Mouse (Mus musculus) testis, postnatal 10 days (tissue): Measurements from ENCODE around the gene Col4a2.

Experiments used
- DNase-seq: peaks from one replicate; pipeline ENCODE4 v3.0.0; 2021; ENCODE audit warnings: low spot score

The Col4a2 gene

DNA sequence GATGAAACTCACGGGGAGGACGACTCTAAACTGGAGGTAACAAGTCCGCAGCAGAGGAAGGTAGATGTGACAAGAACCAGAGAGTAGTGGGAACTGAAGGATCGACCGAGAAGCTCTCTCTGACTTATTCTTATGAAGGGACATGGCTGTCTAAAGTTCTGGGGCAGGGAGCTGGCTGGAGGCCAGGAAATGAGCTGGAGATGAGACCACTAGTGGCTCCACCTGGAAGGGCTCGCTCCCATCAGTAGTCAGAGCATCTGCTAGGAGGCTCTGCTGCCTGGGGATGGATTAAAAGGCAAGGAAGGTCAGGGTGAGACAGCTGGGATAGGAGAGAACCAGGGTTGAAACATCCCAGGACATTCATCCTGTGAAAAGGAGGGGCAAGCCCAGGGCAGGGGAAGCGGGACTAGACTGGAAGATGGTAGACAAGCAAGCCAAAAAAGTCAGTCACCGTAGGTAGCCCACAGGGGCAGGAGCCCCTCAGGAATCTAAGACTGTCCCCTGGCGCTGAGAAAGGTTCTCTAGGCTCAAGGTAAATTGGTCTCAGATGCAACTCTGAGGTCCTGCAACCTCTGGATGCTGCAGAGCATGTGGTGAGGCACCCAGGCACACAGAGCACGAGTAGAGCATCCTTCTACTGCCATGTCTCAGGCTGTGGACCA, 16.2 kb upstream of the Col4a2 start:
- DNase-seq, result peak; percentile 60

DNA sequence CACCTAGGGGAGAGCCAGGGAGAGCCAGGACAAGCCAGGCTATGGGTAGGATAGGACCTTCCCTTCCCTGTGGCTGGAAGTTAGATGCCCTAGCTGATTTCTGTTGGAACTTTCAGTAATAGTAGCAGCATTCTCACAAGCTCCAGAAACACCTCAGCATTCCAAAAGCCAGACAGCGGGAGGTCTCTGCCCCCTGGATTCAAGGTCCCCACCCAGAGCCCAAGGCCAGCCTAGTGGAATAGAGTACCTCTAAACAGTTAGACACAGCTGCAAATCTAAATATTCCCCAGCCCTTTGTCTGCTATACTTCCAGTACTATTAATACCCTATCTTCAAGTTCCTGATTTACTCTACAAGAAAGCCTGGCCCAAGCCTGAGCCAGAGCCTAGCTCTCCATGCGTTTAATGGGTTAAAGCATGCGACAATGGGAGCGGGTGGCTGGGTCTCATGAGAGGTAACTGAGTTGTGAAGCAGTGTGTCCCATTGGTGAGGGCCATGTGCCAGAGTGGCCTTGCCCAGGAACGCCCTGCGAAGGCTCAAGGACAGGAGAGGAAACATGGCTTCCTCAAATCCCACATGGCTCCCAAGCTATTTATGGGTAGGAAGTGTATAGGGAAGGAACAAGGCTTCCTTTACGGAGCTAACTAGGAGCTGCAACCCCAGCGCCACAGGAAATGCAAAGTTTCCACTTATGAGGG, 15.3 kb upstream of the Col4a2 start:
- peak; percentile 53 for DNase-seq

DNA sequence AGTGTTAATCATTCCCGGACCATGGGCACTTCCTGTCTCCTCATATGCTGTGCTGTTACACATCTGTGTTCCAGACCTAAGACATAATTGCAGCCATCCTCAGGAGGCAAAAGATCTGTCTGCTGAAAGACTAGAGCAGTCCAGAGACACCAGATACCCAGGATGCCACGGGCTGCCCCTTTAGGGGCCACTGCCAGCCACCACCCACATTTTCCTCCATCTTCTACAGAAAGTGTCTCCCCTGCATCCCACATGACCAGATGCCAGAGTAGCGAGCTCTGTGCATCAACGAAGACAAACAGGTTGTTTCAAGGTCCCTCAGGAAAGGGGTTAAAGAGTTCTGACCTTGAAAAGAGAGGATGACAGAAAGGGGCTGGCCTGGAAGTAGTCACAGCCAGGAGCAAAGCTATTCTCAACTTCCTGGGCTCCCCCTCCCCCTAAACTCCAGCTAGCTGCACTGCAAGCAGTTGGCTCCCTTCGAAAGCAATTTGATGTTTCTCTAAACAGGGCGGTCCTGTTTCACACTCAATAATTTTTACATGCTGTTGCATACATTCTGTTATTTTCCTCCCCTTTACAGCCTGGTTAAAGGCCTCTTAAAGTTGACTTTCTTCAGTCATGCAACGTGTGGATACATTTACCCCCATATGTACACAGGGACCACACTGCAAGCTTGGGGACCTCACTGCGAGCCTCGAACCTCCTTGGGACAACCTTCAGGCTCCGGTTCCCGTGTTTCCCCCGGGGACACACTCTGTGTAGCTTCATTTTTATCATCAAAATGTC, 13.9 kb upstream of the Col4a2 start:
- no peak for DNase-seq

DNA sequence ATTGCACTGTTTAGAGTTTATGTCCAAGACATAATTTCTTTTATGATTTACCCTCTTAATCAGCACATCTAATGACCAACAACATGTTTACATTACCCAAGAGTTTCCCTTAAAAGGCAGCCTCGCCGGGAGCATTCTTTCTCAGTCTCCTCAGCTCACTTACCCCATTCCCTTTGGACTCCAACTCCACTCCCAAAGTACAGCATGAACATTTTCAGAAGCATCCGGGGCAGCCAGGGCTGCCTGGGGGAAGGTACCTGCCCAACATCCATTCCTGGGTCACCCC, 13.3 kb upstream of the Col4a2 start:
- DNase-seq, result no peak

DNA sequence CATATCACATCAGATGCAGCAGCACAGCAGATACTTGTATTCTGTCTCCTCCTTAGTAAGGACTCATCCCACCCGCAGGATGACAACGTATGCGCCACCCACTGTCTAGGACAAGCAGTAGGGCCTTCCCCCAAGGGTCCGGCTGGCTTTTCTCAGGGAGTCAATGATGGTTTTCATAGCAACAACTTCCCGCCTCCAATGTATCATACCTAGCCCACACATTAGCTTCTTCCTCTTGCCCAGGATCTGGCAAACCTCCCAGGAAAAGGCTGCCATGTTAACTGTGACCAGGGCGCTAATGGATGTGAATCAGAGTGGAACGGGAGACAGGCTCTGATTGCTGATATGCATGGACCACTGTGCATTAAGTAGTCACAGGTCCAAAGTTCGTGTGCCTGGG, 12.2 kb upstream of the Col4a2 start:
- no peak for DNase-seq

DNA sequence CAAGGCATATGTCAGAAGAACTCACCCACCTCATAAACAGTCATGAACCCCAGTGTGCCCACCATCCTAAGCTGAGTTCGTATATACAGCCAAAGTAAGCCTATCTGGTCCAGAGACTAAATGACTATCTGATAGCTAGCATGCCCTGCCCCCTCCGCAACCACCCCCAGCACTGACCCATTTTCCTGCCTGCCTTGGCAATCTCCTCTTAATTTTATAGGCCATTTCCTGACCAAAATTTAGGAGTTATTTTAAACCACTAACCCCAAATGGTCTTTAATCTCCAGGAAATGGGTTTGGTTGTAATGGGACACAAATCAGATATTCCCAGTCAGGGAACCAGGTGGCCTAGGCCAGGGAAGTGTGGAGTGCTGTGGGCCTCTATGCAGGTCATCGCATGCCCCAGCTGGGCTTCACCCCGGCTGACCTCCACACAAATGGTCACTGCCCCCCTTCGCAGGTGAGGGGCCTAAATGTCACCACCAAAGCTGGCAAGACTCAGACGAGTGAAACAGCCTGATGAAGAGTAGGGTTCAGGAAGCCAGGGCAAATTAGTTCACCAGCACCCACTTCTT, 8.5 kb upstream of the Col4a2 start:
- DNase-seq, result no peak

DNA sequence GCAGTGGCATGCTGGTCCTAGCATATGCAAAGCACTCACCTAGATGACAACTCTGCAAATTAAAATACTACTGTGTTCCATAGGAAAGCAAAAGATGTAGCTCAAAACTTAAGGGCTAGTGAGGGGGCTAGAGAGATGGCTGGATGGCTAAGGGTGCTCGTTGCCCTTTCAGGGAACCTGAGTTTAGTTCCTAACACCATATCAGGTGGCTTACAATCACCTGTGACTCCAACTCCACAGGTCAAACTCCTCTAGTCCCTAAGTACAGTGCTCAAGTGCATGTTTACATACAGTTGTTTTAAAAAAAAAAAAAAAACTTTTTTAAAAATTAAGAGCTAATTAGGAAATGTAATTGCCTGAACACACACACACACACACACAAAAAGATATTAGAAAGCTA, 7.1 kb upstream of the Col4a2 start:
- DNase-seq, result no peak

DNA sequence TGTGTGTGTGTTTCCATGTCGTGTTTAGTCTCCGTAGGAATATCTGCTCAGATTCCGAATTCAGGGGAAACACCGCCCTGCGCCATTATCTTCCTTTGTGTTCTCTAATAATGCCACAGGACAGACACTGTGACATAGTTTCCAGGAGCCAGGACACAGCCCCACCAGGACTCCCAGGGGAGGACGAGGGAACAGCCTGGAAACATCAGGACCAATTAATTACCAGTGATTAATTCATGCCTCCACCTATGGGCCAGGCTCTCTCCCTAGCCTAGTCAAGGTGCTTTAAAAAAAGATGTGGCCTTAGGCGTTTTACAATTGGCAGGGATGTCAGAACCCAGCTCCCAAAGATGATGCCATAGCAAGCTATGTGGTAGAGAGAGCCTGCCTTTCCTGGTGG, 5.2 kb upstream of the Col4a2 start:
- DNase-seq, result no peak

DNA sequence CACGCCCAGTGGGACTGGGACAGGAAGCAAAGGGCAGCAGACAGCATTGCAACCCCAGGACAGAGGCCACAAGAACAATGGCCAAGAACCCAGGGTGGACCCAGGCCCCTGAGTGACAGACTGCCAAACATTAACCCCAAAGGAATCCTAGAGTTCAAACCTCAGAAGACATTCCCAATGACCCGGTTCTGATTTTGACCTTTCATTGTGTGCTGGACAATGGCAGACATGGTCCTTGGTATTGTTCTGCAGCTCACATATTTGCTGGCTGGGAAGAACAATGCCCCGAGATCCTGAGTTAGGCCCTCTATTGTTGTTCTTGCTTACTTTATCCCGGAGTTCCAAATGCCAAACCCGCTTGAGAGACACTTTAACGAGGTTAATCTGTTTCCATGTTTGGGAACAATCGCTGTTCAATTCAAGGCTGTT, 4.0 kb upstream of the Col4a2 start:
- no peak for DNase-seq

DNA sequence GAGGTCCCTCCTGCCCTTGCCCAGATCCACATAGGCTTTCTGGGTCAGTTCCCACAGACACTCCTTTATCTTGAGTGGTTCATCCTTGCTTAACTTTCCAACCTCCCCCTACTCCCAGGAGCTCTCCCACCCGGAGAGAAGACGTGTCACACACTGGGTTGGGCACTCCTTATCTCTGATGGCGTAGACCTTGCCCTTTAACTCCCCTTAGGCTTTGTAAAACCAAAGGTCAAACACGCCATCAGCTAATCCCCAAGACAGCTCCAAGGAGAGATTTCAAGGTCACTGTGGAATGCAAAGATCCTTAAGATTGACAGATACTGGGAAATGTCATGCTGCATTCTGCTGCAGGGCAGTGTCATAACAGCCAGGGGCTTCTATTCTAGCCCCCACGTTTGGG, 3.4 kb upstream of the Col4a2 start:
- DNase-seq, result no peak

DNA sequence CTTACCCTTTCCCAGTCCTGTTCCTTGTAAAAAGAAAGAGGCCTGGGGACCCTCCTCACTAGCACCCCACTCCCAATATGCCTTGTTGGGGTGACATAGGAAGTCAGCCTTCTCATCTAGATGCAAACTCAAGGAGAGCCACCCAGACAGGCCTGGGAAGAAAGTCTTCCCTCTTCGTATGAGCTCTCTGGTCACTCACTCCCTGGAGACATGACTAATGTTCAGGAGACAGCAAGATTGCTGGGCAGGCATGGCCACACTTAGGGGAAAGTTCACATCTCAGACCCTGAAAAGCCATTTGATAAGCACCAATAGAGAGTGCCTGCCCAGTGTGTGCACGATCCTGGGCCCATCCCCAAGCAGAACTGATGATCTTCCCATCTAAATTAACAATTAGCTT, 2.6 kb upstream of the Col4a2 start:
- no peak for DNase-seq

DNA sequence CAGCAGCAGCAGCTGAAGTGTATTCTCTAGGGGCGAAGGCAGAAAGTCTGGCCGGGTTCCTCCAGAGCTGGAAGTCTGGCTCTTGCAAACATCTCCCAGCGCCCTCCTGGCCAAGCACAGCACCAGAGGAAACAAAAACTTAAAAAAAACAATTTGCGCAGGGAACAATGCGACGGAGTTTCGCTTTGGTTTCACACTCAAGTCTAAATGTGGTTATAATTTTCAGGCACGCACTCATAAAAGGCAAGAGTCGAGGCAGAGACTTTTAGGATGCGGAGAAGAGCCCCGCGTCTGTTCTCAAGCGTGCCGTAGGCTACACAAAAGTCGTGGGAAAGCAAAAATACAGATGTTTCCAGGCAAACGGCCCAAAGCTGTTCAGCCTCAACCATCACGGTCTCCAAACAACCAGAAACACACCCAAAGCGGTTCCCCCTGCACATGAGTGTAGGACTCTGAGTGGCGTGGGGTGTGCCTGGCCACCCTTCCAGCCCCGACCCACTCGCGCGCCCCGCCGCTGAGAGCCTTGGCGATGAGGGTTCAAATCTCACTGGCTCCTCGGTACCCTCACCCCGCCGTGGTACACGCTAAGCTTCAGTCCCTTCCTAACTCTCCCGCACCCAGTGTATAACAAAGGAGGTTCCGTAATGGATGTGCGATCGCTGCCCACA, 790 bp upstream of the Col4a2 start:
- peak; percentile 56 for DNase-seq

DNA sequence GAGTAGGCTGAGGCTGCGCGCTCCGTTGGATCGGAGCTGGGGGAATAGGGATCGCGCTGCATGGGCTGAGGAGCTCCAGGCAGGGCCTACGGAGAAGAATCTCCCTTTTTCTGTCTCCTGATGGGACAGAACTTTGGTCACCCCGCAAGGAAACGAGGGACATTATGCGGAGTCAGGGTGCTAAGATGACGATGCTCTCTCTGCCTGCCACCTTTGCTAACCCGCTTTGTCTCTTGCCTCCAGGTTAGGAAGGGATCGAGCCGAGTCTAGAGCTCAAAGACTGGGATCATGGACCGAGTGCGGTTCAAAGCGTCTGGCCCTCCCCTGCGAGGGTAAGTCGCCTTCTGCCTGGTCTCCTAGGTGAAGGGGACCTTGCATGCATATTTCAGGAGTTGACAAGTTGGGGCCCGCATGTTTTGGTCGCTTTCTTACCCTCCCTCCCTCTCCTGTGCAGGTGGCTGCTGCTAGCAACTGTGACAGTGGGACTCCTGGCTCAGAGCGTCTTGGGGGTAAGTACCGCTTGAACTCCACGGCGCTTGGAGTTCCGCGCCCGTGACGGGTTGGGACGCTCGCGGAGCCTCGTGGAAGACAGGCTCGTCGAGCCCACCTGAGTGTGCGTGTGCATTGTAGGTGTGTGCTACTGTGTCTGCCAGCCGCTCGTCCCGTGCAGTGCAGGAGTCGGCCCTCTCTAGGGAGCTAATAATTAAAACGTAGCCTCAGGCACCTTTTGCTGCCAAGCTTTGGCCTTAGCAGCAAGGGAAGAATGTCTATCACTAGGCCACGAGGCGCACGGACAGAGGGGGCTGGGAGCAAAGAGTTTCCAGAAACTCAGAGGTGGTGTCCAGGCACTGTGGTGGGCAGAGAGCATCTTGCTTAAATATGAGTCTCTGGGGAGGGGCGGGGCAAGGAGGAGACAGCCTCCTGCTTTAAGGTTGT, 839 bp downstream of the Col4a2 start:
- DNase-seq, result peak; percentile 62

DNA sequence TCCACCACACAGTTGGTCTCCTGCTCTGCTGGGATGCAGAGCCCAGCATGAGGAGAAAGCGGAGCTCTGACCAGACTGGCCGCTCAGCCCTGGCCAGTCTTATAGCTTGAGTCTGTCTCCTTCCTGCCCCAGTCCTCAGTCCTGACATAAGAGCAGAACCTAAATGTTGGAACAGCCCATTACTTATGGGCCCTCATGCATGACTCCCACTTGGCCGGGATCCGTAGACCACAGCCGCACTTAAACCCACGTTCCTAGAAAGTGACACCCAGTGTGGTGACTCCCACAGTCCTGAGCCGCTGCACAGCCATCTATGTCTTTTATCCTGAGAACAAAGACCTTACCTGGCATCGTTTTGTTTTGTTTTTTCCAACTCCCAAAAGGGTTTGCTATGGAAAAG, 2.0 kb downstream of the Col4a2 start:
- no peak for DNase-seq

DNA sequence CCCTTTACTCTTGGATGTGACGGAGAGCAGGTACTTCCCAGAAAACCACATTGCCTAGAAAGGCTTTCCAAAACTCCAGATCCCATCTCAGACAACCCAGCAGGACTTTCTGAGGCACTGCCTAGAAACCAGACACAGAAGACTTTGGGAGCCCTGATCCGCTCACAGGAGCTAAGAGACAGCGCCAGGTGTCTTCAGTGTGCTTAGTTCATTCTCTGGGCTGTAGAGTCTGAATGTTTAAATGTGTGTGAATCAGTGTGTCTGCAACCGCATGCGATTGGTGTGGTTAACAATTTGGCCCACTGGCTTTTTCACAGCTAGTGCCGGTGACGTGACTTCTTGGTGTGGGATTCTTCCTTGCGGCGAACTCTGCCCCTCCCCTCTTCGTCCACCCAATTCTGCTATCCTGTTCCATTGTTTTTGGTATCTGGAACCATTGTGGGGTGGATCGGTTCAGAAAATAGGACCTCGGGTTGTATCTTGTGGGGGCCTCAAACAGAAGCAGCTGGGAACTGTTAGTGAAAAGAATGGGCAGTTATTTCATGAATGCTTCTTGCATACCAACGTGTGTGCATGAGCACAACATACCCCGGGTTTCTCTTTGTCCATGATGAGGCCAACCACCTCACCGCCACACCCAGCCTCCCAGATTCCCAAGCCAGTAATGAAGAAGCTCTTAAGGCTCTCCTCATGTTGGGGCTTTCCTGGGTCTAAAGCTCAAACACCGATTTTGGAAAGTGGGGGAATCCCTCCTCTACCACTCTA, 2.8 kb downstream of the Col4a2 start:
- no peak for DNase-seq

DNA sequence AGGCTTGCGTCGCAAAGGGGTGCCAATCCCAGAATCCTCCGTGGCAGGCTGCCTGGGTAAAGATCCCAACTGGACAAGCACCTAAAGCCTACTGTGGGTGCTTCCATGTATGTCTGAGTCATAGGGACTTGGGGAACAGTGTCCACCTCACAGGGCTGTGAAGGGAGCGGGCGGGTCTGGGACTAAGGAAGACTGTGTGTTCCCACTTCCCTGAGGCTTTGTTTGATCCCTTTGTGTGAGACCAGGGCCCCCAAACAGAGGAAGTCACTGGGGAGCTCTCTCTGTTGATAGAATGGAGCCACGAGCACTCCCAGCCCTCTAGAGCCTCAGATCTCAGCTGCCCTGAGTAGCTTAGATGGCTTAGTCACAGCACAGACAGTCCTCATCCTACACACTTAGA, 3.5 kb downstream of the Col4a2 start:
- no peak for DNase-seq

DNA sequence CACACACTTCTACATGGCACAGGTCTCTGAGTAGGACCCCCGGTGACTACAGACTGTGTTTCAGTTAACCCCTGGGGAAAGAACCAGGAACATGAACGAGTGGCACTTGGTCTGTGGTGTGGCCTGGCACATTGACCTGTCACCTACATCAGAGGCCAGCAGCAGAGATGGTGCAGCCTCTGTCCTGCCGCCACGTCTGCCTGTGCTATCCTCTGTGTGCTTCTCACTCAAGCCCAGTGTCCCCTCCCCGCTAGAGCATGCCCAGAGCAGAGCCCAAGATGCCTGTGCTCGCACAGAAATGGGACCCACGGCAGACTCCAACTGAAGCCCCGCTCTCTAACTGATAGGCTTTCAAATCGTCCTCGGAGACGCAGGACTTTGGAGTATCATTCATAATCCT, 6.8 kb downstream of the Col4a2 start:
- DNase-seq, result no peak

DNA sequence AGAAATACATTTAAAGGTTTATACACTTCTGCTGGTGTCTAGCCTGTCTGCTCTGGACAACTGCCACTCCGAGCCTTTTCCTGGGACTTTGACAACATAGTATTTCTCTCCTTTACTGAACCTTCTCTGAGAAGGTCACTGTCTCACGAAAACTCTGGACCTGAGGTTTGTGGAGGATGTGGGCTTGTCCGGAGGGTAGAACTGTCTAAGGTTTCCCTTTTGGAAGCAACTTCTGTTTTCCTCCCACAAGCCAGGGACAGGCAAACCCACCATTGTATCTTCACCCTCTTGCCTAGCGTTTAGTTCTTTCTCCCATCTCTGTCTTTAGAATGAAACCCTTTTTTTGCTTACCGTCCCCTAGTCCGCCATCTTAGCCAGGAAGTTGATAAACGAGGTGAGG, 9.2 kb downstream of the Col4a2 start:
- no peak for DNase-seq

DNA sequence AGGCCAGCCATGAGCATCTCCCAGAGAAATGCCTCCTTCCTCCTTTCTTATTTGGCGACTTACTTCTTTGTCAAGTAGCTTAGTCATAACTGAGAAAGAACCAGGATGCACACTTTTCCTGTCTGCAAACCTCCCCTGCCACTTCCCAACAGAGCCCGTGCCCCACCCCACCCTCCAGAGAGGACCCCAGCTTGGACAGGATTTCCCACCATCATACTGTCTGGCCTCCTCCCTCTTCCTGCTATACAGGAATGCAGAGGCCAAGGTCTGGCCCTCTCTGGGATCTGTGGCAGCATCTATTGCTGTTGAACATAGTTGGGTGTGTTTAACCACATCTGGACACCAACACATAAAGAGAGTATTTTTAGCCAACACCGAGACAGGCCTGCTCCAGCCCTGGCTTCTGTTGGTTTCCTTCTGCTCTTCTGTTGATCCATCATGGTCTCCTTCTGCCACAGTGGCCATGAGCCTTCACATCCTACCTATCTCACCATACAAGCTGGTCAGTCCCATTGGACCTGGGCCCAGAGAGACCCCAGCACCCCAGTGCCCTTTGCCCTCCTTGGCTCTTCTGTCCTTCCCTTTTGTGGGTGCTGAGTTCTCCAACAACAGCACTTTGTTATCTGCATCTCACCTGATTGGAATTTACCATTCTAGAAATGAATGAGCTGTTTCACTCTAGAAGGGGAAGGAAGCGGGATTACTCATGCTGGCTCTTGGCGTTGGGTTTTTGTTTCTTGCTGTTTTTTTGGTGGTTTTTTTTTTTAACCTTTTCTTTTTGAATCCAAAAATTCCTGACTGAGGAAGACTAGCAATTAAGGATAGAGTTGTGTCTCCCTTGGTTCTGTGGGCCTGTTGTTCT, 10.3 kb downstream of the Col4a2 start:
- no peak for DNase-seq

DNA sequence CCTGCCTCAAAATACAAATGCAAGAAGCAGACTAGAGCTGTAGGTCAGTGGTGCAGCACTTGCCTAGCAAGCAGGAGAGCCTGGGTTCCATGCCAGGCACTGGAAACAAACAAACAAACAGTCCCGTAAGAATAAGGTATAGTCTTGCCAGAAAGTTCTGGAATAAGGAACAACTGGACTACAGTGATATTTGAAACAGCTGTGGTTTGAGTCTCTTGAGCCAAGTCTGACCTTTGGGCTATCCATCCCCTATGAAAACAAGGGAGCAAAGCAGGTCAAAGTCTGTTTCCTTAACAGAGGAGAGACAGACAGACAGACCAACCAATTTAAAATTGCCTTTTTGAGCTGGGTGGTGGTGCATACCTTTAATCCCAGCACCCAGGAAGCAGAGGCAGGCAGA, 11.1 kb downstream of the Col4a2 start:
- no peak for DNase-seq
